In the genomic region with DNA sequence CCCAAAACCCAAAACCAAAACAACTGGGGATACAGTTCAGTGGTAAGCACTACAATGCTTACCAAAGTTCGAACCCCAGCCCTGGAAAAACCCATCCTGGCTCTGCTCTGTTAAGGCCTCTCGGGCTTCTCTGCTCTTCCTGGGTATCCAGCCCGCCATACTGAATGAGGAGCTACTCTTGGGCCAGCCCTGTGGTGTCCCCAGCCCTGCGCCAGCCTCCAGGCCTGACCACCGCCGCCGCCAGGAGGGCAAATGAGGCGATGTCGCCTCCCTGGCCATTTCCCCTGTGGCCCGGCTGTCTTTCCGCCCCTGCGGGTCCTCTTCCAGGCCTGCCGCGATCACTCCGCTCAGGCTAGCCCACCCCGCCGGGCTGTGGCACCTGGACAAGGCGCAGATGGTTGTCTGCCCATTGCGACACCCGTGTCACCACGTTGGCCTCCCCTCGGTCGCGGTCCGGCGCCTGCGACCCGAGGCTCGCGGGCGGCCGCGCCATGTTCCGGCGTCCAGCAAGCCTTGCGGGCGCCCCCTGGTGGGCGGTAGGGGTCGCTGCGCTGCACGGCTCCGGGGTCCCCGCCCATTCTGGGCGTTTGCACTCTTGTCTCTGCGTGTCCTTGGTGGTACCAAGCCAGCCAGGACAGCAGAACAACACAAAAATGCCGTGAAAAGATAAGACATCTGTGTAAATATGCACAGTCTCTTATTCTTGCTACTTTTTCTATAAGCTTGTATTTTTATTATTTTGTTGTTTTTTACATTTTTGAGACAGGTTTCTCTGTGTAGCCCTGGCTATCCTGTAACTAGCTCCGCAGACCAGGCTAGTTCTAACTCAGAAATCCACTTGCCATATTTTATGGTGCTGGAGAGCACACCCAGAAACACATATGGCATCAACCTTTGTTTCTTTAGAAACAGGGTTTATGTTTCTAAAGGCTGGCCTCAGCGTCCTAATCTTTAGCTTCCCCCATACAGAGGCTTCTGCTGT, we compare ENCODE assay signal across 8 mouse cellular contexts. TPM values are rescaled to one million over a fixed set of nuclear protein-coding genes. Genes with fewer than 3 reads are reported as not detected.
DNase-seq lines count a peak whose midpoint lies in the region; ATAC-seq and TF ChIP-seq lines count a peak whose summit lies in the region.

A gene (minus strand): TSS at position 595 of the 982 bp plus-strand sequence.

- peak; percentile 61 for DNase-seq in c-Kit-negative CD71-positive TER-119-positive erythroid progenitor cells, embryonic 14.5 days (ENCODE audit: low read depth, low spot score)
- DNase-seq in forebrain, embryonic 10.5 days (ENCODE audit: extremely low spot score, low spot score), result peak; percentile 86
- DNase-seq in kidney, postnatal 25 days, result peak; percentile 92 to 93
- peak; percentile 63 to 64 (median 63) for DNase-seq in liver, embryonic 14.5 days (ENCODE audit: low read depth in 3 of 3, low spot score in 3 of 3)
- peak; percentile 92 for DNase-seq in neural tube, embryonic 11.5 days (ENCODE audit: low spot score)
- DNase-seq in stomach, postnatal 0 days (ENCODE audit: low spot score), result peak; percentile 91

- no peaks in the 10 kb centered on the region for H3K36me3 ChIP-seq in forebrain, embryonic 10.5 days (replicated peaks)
- H3K36me3 ChIP-seq in heart, embryonic 15.5 days, result no peaks in the 10 kb centered on the region
- H3K36me3 ChIP-seq in liver, embryonic 14.5 days (replicated peaks; ENCODE audit: control insufficient read depth, insufficient read depth, low read depth), result no peaks in the 10 kb centered on the region
- H3K36me3 ChIP-seq in neural tube, embryonic 11.5 days (ENCODE audit: control insufficient read depth, insufficient read depth, low read length), result no peaks in the 10 kb centered on the region
- no peaks in the 10 kb centered on the region for H3K36me3 ChIP-seq in stomach, postnatal 0 days (ENCODE audit: control insufficient read depth, insufficient read depth, low read length)

- peak within 1 kb of the TSS; percentile 73 for H3K9ac ChIP-seq in heart, embryonic 15.5 days
- H3K9ac ChIP-seq in liver, embryonic 14.5 days (replicated peaks), result peak within 1 kb of the TSS; percentile 69
- H3K9ac ChIP-seq in neural tube, embryonic 11.5 days (ENCODE audit: low read length), result peak within 1 kb of the TSS; percentile 91
- H3K9ac ChIP-seq in stomach, postnatal 0 days (ENCODE audit: low read length), result peak within 1 kb of the TSS; percentile 93

- WGBS in forebrain, embryonic 10.5 days, result 5% methylated on average over 48 of the region's 48 CpGs
- WGBS in heart, embryonic 15.5 days, result 5% methylated on average over 48 of the region's 48 CpGs
- WGBS in liver, embryonic 14.5 days (ENCODE audit: insufficient replicate concordance), result 5% methylated on average over 48 of the region's 48 CpGs
- WGBS in neural tube, embryonic 11.5 days, result 5% methylated on average over 48 of the region's 48 CpGs
- 5% methylated on average over 48 of the region's 48 CpGs for WGBS in stomach, postnatal 0 days

- no peaks in the 10 kb centered on the region for H3K27me3 ChIP-seq in forebrain, embryonic 10.5 days (ENCODE audit: poor library complexity, severe bottlenecking)
- no peaks in the 10 kb centered on the region for H3K27me3 ChIP-seq in heart, embryonic 15.5 days
- no peaks in the 10 kb centered on the region for H3K27me3 ChIP-seq in liver, embryonic 14.5 days (ENCODE audit: control insufficient read depth, insufficient read depth, low read length)
- no peaks in the 10 kb centered on the region for H3K27me3 ChIP-seq in neural tube, embryonic 11.5 days (ENCODE audit: control insufficient read depth, insufficient read depth, low read length)
- H3K27me3 ChIP-seq in stomach, postnatal 0 days (ENCODE audit: control insufficient read depth, insufficient read depth, low read length), result no peaks in the 10 kb centered on the region

- peak within 1 kb of the TSS; percentile 61 for H3K4me3 ChIP-seq in forebrain, embryonic 10.5 days
- peak within 1 kb of the TSS; percentile 61 for H3K4me3 ChIP-seq in heart, embryonic 15.5 days
- H3K4me3 ChIP-seq in liver, embryonic 14.5 days (ENCODE audit: insufficient read depth in 1 of 2, low read depth in 2 of 2, low read length in 2 of 2), result peak within 1 kb of the TSS; percentile 64 to 78
- H3K4me3 ChIP-seq in neural tube, embryonic 11.5 days (ENCODE audit: low read depth, low read length), result peak within 1 kb of the TSS; percentile 59
- peak within 1 kb of the TSS; percentile 73 for H3K4me3 ChIP-seq in stomach, postnatal 0 days (ENCODE audit: low read depth, low read length)

- peak; percentile 81 for TF ChIP-seq CTCF in liver, embryonic 14.5 days (IDR thresholded peaks at IDR 0.05; ENCODE audit: low read depth)
- TF ChIP-seq CTCF in stomach, postnatal 0 days (IDR thresholded peaks at IDR 0.05; ENCODE audit: low read depth), result peak; percentile 86

- peak within 1 kb of the TSS; percentile 63 for H3K4me2 ChIP-seq in heart, embryonic 15.5 days
- H3K4me2 ChIP-seq in liver, embryonic 14.5 days (ENCODE audit: low read depth), result peak within 1 kb of the TSS; percentile 65
- H3K4me2 ChIP-seq in neural tube, embryonic 11.5 days (ENCODE audit: low read depth), result peak within 1 kb of the TSS; percentile 67
- H3K4me2 ChIP-seq in stomach, postnatal 0 days (replicated peaks; ENCODE audit: low read depth), result peak within 1 kb of the TSS; percentile 74

- H3K4me1 ChIP-seq in forebrain, embryonic 10.5 days, result peaks cover 10% of the 10 kb centered on the region
- H3K4me1 ChIP-seq in heart, embryonic 15.5 days (replicated peaks), result peaks cover 4% of the 10 kb centered on the region; the same call in 1 of the 2 replicates
- H3K4me1 ChIP-seq in liver, embryonic 14.5 days (replicated peaks; ENCODE audit: control insufficient read depth in 2 of 2, insufficient read depth in 2 of 2, low read length in 1 of 2), result no peaks in the 10 kb centered on the region
- no peaks in the 10 kb centered on the region for H3K4me1 ChIP-seq in neural tube, embryonic 11.5 days (ENCODE audit: control insufficient read depth, insufficient read depth, low read length)
- H3K4me1 ChIP-seq in stomach, postnatal 0 days (replicated peaks; ENCODE audit: control insufficient read depth, insufficient read depth), result no peaks in the 10 kb centered on the region

- H3K27ac ChIP-seq in forebrain, embryonic 10.5 days, result peak within 1 kb of the TSS; percentile 95
- H3K27ac ChIP-seq in heart, embryonic 15.5 days, result peak within 1 kb of the TSS; percentile 77
- H3K27ac ChIP-seq in liver, embryonic 14.5 days, result no peak within 1 kb of the TSS
- peak within 1 kb of the TSS; percentile 73 for H3K27ac ChIP-seq in neural tube, embryonic 11.5 days (ENCODE audit: low read depth, low read length)
- H3K27ac ChIP-seq in stomach, postnatal 0 days (replicated peaks), result peak within 1 kb of the TSS; percentile 84

- ATAC-seq in CD4-positive, CD25-positive, alpha-beta regulatory T cell, adult 4 months, result peak; percentile 93
- ATAC-seq in heart, embryonic 15.5 days (replicated peaks; ENCODE audit: insufficient number of reproducible peaks, insufficient read depth, low FRiP score, low read depth), result peak; percentile 91
- peak; percentile 94 for ATAC-seq in liver, embryonic 14.5 days (ENCODE audit: insufficient read depth)
- ATAC-seq in neural tube, embryonic 11.5 days (ENCODE audit: insufficient read depth, low FRiP score, low TSS enrichment), result peak; percentile 97
- peak; percentile 98 for ATAC-seq in stomach, postnatal 0 days (ENCODE audit: low FRiP score, low TSS enrichment)

- H3K9me3 ChIP-seq in forebrain, embryonic 10.5 days, result no peaks in the 10 kb centered on the region
- no peaks in the 10 kb centered on the region for H3K9me3 ChIP-seq in heart, embryonic 15.5 days (replicated peaks)
- H3K9me3 ChIP-seq in liver, embryonic 14.5 days (ENCODE audit: control insufficient read depth, low read length), result no peaks in the 10 kb centered on the region
- H3K9me3 ChIP-seq in neural tube, embryonic 11.5 days (ENCODE audit: control insufficient read depth, low read length), result no peaks in the 10 kb centered on the region
- H3K9me3 ChIP-seq in stomach, postnatal 0 days (ENCODE audit: control insufficient read depth, low read length), result no peaks in the 10 kb centered on the region

- TF ChIP-seq EP300 in liver, embryonic 14.5 days (IDR thresholded peaks at IDR 0.05; ENCODE audit: low read depth), result no peak
- TF ChIP-seq EP300 in stomach, postnatal 0 days (optimal IDR thresholded peaks at IDR 0.05), result no peak

RNA-seq across cellular contexts. Expression of the gene that starts here (rescaled TPM):
- 10 to 100 TPM in 1 of 2 experiments, 1 to 10 TPM in 1; 9.3 to 13.4 TPM for polyA plus RNA-seq in CD4-positive, CD25-positive, alpha-beta regulatory T cell, adult 4 months (2017; shearing (Covaris generic))
- polyA plus RNA-seq in forebrain, embryonic 10.5 days (2016; fragmentation: Nextera tagmentation; extraction: Ambion mirVana), result 2.7 and 3.0 TPM in 2 replicates
- 4.3 and 4.9 TPM in 2 replicates for polyA plus RNA-seq in heart, embryonic 15.5 days (2015; fragmentation: Nextera tagmentation; extraction: Ambion mirVana)
- polyA plus RNA-seq in liver, embryonic 14.5 days (2012; rRNA removed), result 0.65 and 1.1 TPM in 2 replicates
- polyA plus RNA-seq in liver, embryonic 14.5 days (2014; fragmentation: Nextera tagmentation; extraction: Ambion mirVana), result 1.2 and 1.9 TPM in 2 replicates
- polyA plus RNA-seq in neural tube, embryonic 11.5 days (2014; fragmentation: Nextera tagmentation; extraction: Ambion mirVana), result 3.1 and 4.2 TPM in 2 replicates
- polyA plus RNA-seq in stomach, postnatal 0 days (2015; fragmentation: Nextera tagmentation; extraction: Ambion mirVana), result 6.3 and 6.9 TPM in 2 replicates
